23 mouse cellular contexts compared by ENCODE assay signal in genomic region chr10:119387924-119388323, GRCm38 (mm10).
DNase-seq lines count a peak whose midpoint lies in the region; ATAC-seq lines count a peak whose summit lies in the region.
"Had no signal": no experiment of that assay in that cellular context is flagged by ENCODE, and none has a peak within 500 bp of the region (broad histone marks: within the 10 kb centered on the region; RNA-seq: fewer than 3 reads in every experiment).

No protein-coding gene starts in this region.

- no peaks in the 10 kb centered on the region for H3K4me1 ChIP-seq in forebrain, embryonic 11.5 days (replicated peaks; ENCODE audit: control insufficient read depth, insufficient read depth, low read length)
- no peaks in the 10 kb centered on the region for H3K4me1 ChIP-seq in forebrain, embryonic 14.5 days (ENCODE audit: control insufficient read depth, insufficient read depth, low read length)
- no peaks in the 10 kb centered on the region for H3K4me1 ChIP-seq in megakaryocyte, embryonic 14.5 days
- H3K4me1 ChIP-seq: embryonic facial prominence, embryonic 10.5 days; embryonic facial prominence, embryonic 12.5 days; forebrain, embryonic 12.5 days; forebrain, embryonic 15.5 days had no signal

- H3K27ac ChIP-seq in forebrain, embryonic 11.5 days (ENCODE audit: low read depth, low read length), result no peak overlapping the region
- no peak overlapping the region for H3K27ac ChIP-seq in forebrain, embryonic 14.5 days (ENCODE audit: low read depth, low read length)
- H3K27ac ChIP-seq: embryonic facial prominence, embryonic 10.5 days; embryonic facial prominence, embryonic 12.5 days; forebrain, embryonic 12.5 days; forebrain, embryonic 15.5 days had no signal

- H3K4me2 ChIP-seq in forebrain, embryonic 11.5 days (ENCODE audit: low read depth, low read length, severe bottlenecking), result no peak overlapping the region
- no peak overlapping the region for H3K4me2 ChIP-seq in forebrain, embryonic 14.5 days (ENCODE audit: low read length)
- H3K4me2 ChIP-seq: embryonic facial prominence, embryonic 12.5 days; forebrain, embryonic 12.5 days; forebrain, embryonic 15.5 days had no signal

- H3K36me3 ChIP-seq in forebrain, embryonic 11.5 days (ENCODE audit: control insufficient read depth, insufficient read depth, low read length), result no peaks in the 10 kb centered on the region
- H3K36me3 ChIP-seq in forebrain, embryonic 14.5 days (ENCODE audit: control insufficient read depth, insufficient read depth, low read length), result no peaks in the 10 kb centered on the region
- no peaks in the 10 kb centered on the region for H3K36me3 ChIP-seq in megakaryocyte, embryonic 14.5 days (replicated peaks; ENCODE audit: low read length)
- H3K36me3 ChIP-seq: embryonic facial prominence, embryonic 10.5 days; embryonic facial prominence, embryonic 12.5 days; forebrain, embryonic 12.5 days; forebrain, embryonic 15.5 days had no signal

- no peak overlapping the region for H3K4me3 ChIP-seq in forebrain, embryonic 11.5 days (ENCODE audit: low read depth, low read length)
- H3K4me3 ChIP-seq in forebrain, embryonic 14.5 days (ENCODE audit: low read depth, low read length), result no peak overlapping the region
- H3K4me3 ChIP-seq in megakaryocyte, embryonic 14.5 days (replicated peaks), result peak overlapping the region; percentile 5
- H3K4me3 ChIP-seq: embryonic facial prominence, embryonic 10.5 days; embryonic facial prominence, embryonic 12.5 days; forebrain, embryonic 12.5 days; forebrain, embryonic 15.5 days had no signal

- no peaks in the 10 kb centered on the region for H3K27me3 ChIP-seq in forebrain, embryonic 11.5 days (ENCODE audit: control insufficient read depth, insufficient read depth, low read length)
- H3K27me3 ChIP-seq in forebrain, embryonic 14.5 days (replicated peaks; ENCODE audit: control insufficient read depth, insufficient read depth, low read length), result no peaks in the 10 kb centered on the region
- no peaks in the 10 kb centered on the region for H3K27me3 ChIP-seq in megakaryocyte, embryonic 14.5 days (replicated peaks)
- H3K27me3 ChIP-seq: CH12.LX; embryonic facial prominence, embryonic 12.5 days; forebrain, embryonic 12.5 days; forebrain, embryonic 15.5 days had no signal

- H3K9ac ChIP-seq in forebrain, embryonic 11.5 days (ENCODE audit: low read length), result no peak overlapping the region
- H3K9ac ChIP-seq in forebrain, embryonic 14.5 days (ENCODE audit: low read length), result no peak overlapping the region
- H3K9ac ChIP-seq: embryonic facial prominence, embryonic 12.5 days; forebrain, embryonic 12.5 days; forebrain, embryonic 15.5 days; forebrain, postnatal 0 days had no signal

- WGBS in forebrain, embryonic 11.5 days, result 86% methylated on average over 3 of the region's 3 CpGs
- 90% methylated on average over 3 of the region's 3 CpGs for WGBS in forebrain, embryonic 14.5 days

- no peaks in the 10 kb centered on the region for H3K9me3 ChIP-seq in forebrain, embryonic 11.5 days (ENCODE audit: control insufficient read depth, low read length)
- H3K9me3 ChIP-seq in forebrain, embryonic 14.5 days (replicated peaks; ENCODE audit: control insufficient read depth, low read length), result no peaks in the 10 kb centered on the region
- peaks cover 5% of the 10 kb centered on the region; the same call in 1 of the 2 replicates for H3K9me3 ChIP-seq in megakaryocyte, embryonic 14.5 days
- H3K9me3 ChIP-seq: embryonic facial prominence, embryonic 10.5 days; embryonic facial prominence, embryonic 12.5 days; forebrain, embryonic 12.5 days; forebrain, embryonic 15.5 days had no signal

- peak; percentile 1 for DNase-seq in forebrain, embryonic 11.5 days (ENCODE audit: low spot score)
- DNase-seq in forebrain, embryonic 14.5 days (ENCODE audit: low spot score), result no peak
- no peak for DNase-seq in testis, postnatal 14 days (ENCODE audit: low spot score)
- DNase-seq: adrenal gland, adult 8-10 months; adrenal gland, postnatal 14 days; adrenal gland, postnatal 36 days; B cell, adult 2 months; cerebellum, adult 11-12 months; cerebellum, adult 2 months; cerebellum, adult 9-10 months; cerebellum, postnatal 10 days; cerebellum, postnatal 25 days; forebrain, postnatal 0 days had no signal

- ATAC-seq in forebrain, embryonic 11.5 days (replicated peaks; ENCODE audit: low FRiP score), result no peak
- no peak for ATAC-seq in forebrain, embryonic 14.5 days
- ATAC-seq in megakaryocyte, adult 5-6 weeks (ENCODE audit: poor library complexity, severe bottlenecking), result no peak
- ATAC-seq: activated CD4-positive, CD25-positive, alpha-beta regulatory T cell, adult 4 months; CD4-positive, CD25-positive, alpha-beta regulatory T cell, adult 4 months; forebrain, embryonic 15.5 days; forebrain, postnatal 0 days; Patski had no signal
